ENCODE assay signal across 21 mouse cellular contexts in genomic region chr12:9247506-9247905, GRCm38 (mm10).
DNase-seq lines count a peak whose midpoint lies in the region; ATAC-seq and TF ChIP-seq lines count a peak whose summit lies in the region.
"Had no signal": no experiment of that assay in that cellular context is flagged by ENCODE, and none has a peak within 500 bp of the region (broad histone marks: within the 10 kb centered on the region; RNA-seq: fewer than 3 reads in every experiment).

No protein-coding gene starts in this region.

- H3K27me3 ChIP-seq in lung, postnatal 0 days (replicated peaks; ENCODE audit: insufficient read depth, low read length): no peaks in the 10 kb centered on the region
- H3K27me3 ChIP-seq: forebrain, embryonic 12.5 days; hindbrain, embryonic 13.5 days had no signal

- no peaks in the 10 kb centered on the region for H3K4me1 ChIP-seq in lung, postnatal 0 days (ENCODE audit: insufficient read depth, low read depth, low read length)
- H3K4me1 ChIP-seq: embryonic facial prominence, embryonic 13.5 days; forebrain, embryonic 12.5 days; heart, embryonic 10.5 days; hindbrain, embryonic 13.5 days had no signal

- peak; percentile 91 for ATAC-seq in frontal cortex, adult (ENCODE audit: low TSS enrichment)
- ATAC-seq in lung, postnatal 0 days: no peak
- ATAC-seq: forebrain, embryonic 16.5 days; hindbrain, postnatal 0 days had no signal

- no peaks in the 10 kb centered on the region for H3K9me3 ChIP-seq in lung, postnatal 0 days (ENCODE audit: low read length)
- H3K9me3 ChIP-seq: embryonic facial prominence, embryonic 13.5 days; forebrain, embryonic 12.5 days; heart, embryonic 10.5 days; hindbrain, embryonic 13.5 days had no signal

- H3K27ac ChIP-seq in lung, postnatal 0 days (ENCODE audit: low read length): no peak overlapping the region
- H3K27ac ChIP-seq: embryonic facial prominence, embryonic 13.5 days; forebrain, embryonic 12.5 days; gastrocnemius, adult 2 months; heart, embryonic 10.5 days; hindbrain, embryonic 13.5 days; hindbrain, postnatal 0 days had no signal

- TF ChIP-seq CTCF in lung, postnatal 0 days (IDR thresholded peaks at IDR 0.05): no peak

- no peak for DNase-seq in frontal cortex, postnatal 14 days (ENCODE audit: low spot score in 2 of 2)
- DNase-seq in lung, postnatal 0 days (ENCODE audit: low spot score): peak; percentile 5
- no peak for DNase-seq in lung, postnatal 36 days
- DNase-seq in 416B (ENCODE audit: low read depth): peak; percentile 35
- DNase-seq in telencephalon, adult 2 months (ENCODE audit: low read depth, low spot score): peak; percentile 35
- DNase-seq in adrenal gland, adult (ENCODE audit: inconsistent age in 2 of 2, low spot score in 1 of 2): no peak
- DNase-seq: adrenal gland, postnatal 14 days; cerebellum, adult 18-20 months; cerebellum, adult 9-11 months; cerebellum, postnatal 36 days; gastrocnemius, adult 2 months; gastrocnemius, postnatal 36 days; heart, adult 18-20 months; heart, postnatal 10 days had no signal

- TF ChIP-seq EP300 in lung, postnatal 0 days (IDR thresholded peaks at IDR 0.05): no peak

- whole genome bisulfite sequencing in lung, postnatal 0 days: 45% methylated on average over 5 of the region's 5 CpGs

- H3K36me3 ChIP-seq in lung, postnatal 0 days (ENCODE audit: insufficient read depth, low read length): no peaks in the 10 kb centered on the region
- H3K36me3 ChIP-seq: embryonic facial prominence, embryonic 13.5 days; forebrain, embryonic 12.5 days; heart, embryonic 10.5 days; hindbrain, embryonic 13.5 days had no signal

- no peak overlapping the region for H3K9ac ChIP-seq in lung, postnatal 0 days (replicated peaks; ENCODE audit: low read depth)
- H3K9ac ChIP-seq: embryonic facial prominence, embryonic 13.5 days; forebrain, embryonic 12.5 days; hindbrain, embryonic 13.5 days had no signal

- no peak overlapping the region for H3K4me2 ChIP-seq in lung, postnatal 0 days (replicated peaks; ENCODE audit: low read depth, low read length)
- H3K4me2 ChIP-seq: embryonic facial prominence, embryonic 13.5 days; forebrain, embryonic 12.5 days; hindbrain, embryonic 13.5 days had no signal

- H3K4me3 ChIP-seq in lung, postnatal 0 days (ENCODE audit: low read depth, low read length): no peak overlapping the region
- H3K4me3 ChIP-seq: embryonic facial prominence, embryonic 13.5 days; forebrain, embryonic 12.5 days; gastrocnemius, adult 2 months; heart, embryonic 10.5 days; hindbrain, embryonic 13.5 days had no signal

Comparison
In these comparisons a context has a peak if more than half of its experiments do, and no peak if none do; other contexts are left out.
1. DNase-seq: peak in lung, postnatal 0 days (single experiment), 416B (single experiment) and telencephalon, adult 2 months (single experiment); none in frontal cortex, postnatal 14 days (0 of 2), lung, postnatal 36 days (single experiment) and adrenal gland, adult (0 of 2).